Mouse (Mus musculus) hindbrain, embryonic 11.5 days (tissue): ENCODE data around the gene Katnal1. TPM values are rescaled to one million over a fixed set of nuclear protein-coding genes. Genes with fewer than 3 reads are reported as not detected.
A peak's percentile ranks its signal among the peaks of the same experiment; 100 is the strongest.

Experiments used
- ATAC-seq: fragments of 200-750 bp; cut with Nextera tagmentation; 2 replicates; pipeline ENCODE4 v1.8.0; 2017; ENCODE audit warnings: mild to moderate bottlenecking, moderate TSS enrichment, moderate library complexity; ENCODE audit not compliant: low FRiP score
- DNase-seq: peaks from one replicate; pipeline ENCODE4 v3.0.0-alpha.2; 2015; ENCODE audit warnings: low spot score
- H3K27ac ChIP-seq: fragments of 300-500 bp; sonication (generic); 2 replicates; pipeline ENCODE4 v1.5.1; 2014; ENCODE audit warnings: mild to moderate bottlenecking, low read depth, low read length
- H3K27me3 ChIP-seq: fragments of 300-500 bp; sonication (generic); 2 replicates; pipeline ENCODE4 v1.6.1; 2014; ENCODE audit warnings: mild to moderate bottlenecking, low read length, moderate library complexity, mixed read lengths; ENCODE audit not compliant: control insufficient read depth, insufficient read depth
- H3K36me3 ChIP-seq: fragments of 300-500 bp; sonication (generic); 2 replicates; pipeline ENCODE4 v1.6.1; 2014; ENCODE audit warnings: mild to moderate bottlenecking, low read length, moderate library complexity, mixed read lengths; ENCODE audit not compliant: control insufficient read depth, insufficient read depth
- H3K4me1 ChIP-seq: fragments of 300-500 bp; sonication (generic); replicated peaks from 2 replicates; pipeline ENCODE4 v1.6.1; 2014; ENCODE audit warnings: low read length, mixed read lengths; ENCODE audit not compliant: control insufficient read depth, insufficient read depth
- H3K4me2 ChIP-seq: fragments of 300-500 bp; sonication (generic); replicated peaks from 2 replicates; pipeline ENCODE4 v1.6.1; 2014; ENCODE audit warnings: mild to moderate bottlenecking, low read depth, low read length
- H3K4me3 ChIP-seq: fragments of 300-500 bp; sonication (generic); 2 replicates; pipeline ENCODE4 v1.5.1; 2014; ENCODE audit warnings: low read depth, low read length
- H3K9ac ChIP-seq: fragments of 300-500 bp; sonication (generic); 2 replicates; pipeline ENCODE4 v1.6.1; 2014; ENCODE audit warnings: low read depth, low read length
- H3K9me3 ChIP-seq: fragments of 300-500 bp; sonication (generic); 2 replicates; pipeline ENCODE4 v1.6.1; 2016; ENCODE audit warnings: low read length; ENCODE audit not compliant: control insufficient read depth
- whole genome bisulfite sequencing: fragments of 180-500 bp; shearing (Covaris S2); extraction: QIAGEN DNeasy Blood & Tissue Kit; methylation state at CpG from one replicate; pipeline ENCODE4 v1.1.7; 2014; 5-methylcytosine and 5-hydroxymethylcytosine counted together
- polyA plus RNA-seq: library from polyadenylated mRNA; unstranded; fragments of >200 nt; fragmentation: Nextera tagmentation; extraction: Ambion mirVana; gene quantifications from 2 replicates; pipeline ENCODE4 v1.2.1, GENCODE M21; 2014

The Katnal1 gene
- polyA plus RNA-seq, 1 experiment from 2014 or later = 32.1 TPM

DNA sequence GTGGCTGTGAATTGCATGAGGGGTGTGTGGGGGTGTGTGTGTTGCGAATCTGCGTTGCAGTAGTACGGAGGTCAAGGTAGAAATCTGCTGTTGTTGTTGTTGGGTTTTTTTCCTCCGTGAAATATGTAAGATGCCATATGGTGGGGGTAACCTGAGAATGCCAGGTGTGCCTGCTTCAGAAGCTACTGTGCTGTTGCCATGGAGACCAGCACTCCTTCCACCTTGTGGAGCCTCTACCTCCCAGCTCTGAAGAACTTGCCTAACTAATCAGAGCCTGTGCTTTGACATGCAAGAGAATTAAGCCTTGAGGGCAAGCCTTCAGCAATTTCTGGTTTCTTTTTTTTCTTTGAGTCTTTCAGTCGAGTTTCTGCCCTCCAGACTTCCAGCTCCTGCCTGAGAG, 75.0 kb downstream of the Katnal1 start:
- Histone ChIP-seq H3K4me1 (no peaks in the 10 kb centered on the region), H3K27ac (no peak overlapping the region), H3K36me3 (no peaks in the 10 kb centered on the region), H3K4me3 (no peak overlapping the region), H3K9ac (no peak overlapping the region), H3K9me3 (no peaks in the 10 kb centered on the region), H3K27me3 (no peaks in the 10 kb centered on the region), H3K4me2 (no peak overlapping the region)
- WGBS = 39% methylated on average over 5 of the region's 5 CpGs
- no peak for DNase-seq
- no peak for ATAC-seq

DNA sequence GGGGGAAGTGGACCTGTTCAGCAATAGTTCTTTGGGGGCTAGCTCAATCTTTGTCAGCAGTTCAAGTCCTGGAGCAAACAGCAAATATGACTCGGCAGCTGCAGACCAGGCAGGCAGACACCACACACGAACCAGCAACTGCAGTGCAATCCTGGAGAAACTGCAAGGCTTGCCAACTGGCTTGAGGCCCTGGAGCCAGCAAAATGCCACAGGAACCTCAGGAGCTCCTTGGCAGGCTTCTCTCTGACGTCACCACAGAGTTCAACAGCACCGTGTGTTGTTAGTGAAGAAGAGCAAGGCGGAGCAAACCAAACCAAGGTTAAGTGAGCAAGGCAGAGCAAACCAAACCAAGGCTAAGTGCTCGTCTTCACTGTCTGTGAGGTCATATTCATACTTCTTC, 79.6 kb downstream of the Katnal1 start:
- no peaks in the 10 kb centered on the region for H3K9me3 ChIP-seq
- ATAC-seq = no peak
- 91% methylated on average over 6 of the region's 6 CpGs for WGBS

DNA sequence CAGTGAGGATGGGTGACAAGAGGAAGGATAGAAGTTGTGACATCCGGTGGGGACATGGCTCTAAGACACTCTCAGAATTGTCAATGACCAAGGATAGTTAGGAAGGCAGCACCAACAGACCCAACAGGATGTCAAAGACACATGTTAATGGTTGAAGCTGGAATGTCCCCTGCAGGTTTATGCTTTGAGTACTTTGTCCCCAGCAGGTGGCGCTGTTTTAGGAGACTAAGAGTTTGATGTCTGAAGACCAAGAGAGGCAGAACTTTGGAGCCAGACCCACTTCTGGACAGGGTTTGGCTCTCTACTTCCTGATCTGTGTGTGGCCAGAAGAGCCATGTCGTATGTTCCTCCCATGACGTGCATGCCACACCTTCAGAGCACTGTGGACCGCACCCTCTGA, 82.1 kb downstream of the Katnal1 start:
- DNase-seq = no peak
- Histone ChIP-seq H3K27ac (no peak overlapping the region), H3K4me3 (no peak overlapping the region), H3K36me3 (no peaks in the 10 kb centered on the region), H3K27me3 (no peaks in the 10 kb centered on the region), H3K9me3 (no peaks in the 10 kb centered on the region), H3K4me2 (no peak overlapping the region), H3K9ac (no peak overlapping the region), H3K4me1 (no peaks in the 10 kb centered on the region)
- no peak for ATAC-seq
- whole genome bisulfite sequencing = 96% methylated on average over 5 of the region's 5 CpGs

More for the DNA sequence above, 79.6 kb downstream of the Katnal1 start:
- Histone ChIP-seq H3K27me3 (no peaks in the 10 kb centered on the region), H3K27ac (no peak overlapping the region), H3K4me3 (no peak overlapping the region), H3K4me1 (no peaks in the 10 kb centered on the region), H3K4me2 (no peak overlapping the region), H3K36me3 (no peaks in the 10 kb centered on the region), H3K9ac (no peak overlapping the region)
- DNase-seq = no peak

- no peaks in the 10 kb centered on the region for H3K9me3 ChIP-seq
- 35% methylated on average over 8 of the region's 8 CpGs for WGBS
- no peak overlapping the region for H3K27ac ChIP-seq
- H3K27me3 ChIP-seq = no peaks in the 10 kb centered on the region; the same call in 1 of the 2 replicates
- ATAC-seq = no peak
- H3K4me1 ChIP-seq = no peaks in the 10 kb centered on the region
- no peak overlapping the region for H3K9ac ChIP-seq
- peak; percentile 35 for DNase-seq
- H3K36me3 ChIP-seq = no peaks in the 10 kb centered on the region
- no peak overlapping the region for H3K4me3 ChIP-seq
- H3K4me2 ChIP-seq = no peak overlapping the region
These were observed 92.1 kb downstream of the Katnal1 start for GRCm38 (mm10) chr5:148837069-148837468.

DNA sequence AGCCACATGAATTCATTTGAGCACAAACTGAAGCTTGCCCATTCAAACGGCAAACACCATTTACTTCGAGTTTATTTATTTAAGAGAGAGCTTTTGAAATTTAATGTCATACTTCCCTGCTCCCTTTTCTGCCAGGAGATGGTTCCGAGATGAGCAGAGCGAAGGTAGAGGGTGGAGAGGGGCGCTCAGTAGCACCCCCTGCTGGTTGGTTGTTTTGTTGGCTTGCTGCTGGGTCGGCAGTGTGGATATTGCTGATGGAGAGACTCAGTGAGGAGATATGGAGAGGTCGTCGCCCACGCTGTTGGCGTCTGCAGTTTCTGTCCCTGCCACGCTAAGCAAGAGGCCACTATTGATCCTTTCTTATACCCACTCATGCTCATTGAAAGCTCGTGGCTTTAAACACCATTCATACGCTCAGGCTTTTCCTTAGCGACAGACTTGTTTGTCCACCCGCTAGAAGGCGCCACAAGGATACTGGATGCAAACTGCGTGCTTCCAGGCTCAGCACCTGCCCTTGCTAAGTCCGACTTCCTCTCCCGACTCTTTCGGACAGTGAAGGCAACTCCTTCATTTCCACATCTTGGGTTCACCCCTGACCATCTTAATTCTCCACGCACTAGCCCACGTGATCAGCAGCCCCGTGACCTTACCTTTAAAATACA, 97.4 kb downstream of the Katnal1 start:
- Histone ChIP-seq H3K27ac (no peak overlapping the region), H3K4me1 (no peaks in the 10 kb centered on the region), H3K4me2 (peak overlapping the region; percentile 35), H3K9ac (peak overlapping the region; percentile 44), H3K36me3 (no peaks in the 10 kb centered on the region), H3K27me3 (no peaks in the 10 kb centered on the region; the same call in 1 of the 2 replicates), H3K9me3 (no peaks in the 10 kb centered on the region), H3K4me3 (peak overlapping the region; percentile 12)
- peak; percentile 91 for DNase-seq
- 5% methylated on average over 23 of the region's 23 CpGs for WGBS
- peak; percentile 79 for ATAC-seq

- H3K9me3 ChIP-seq = no peaks in the 10 kb centered on the region
- no peaks in the 10 kb centered on the region; the same call in 1 of the 2 replicates for H3K27me3 ChIP-seq
- H3K9ac ChIP-seq = peak overlapping the region; percentile 44
- no peak overlapping the region for H3K27ac ChIP-seq
- 0 out of 2 replicates have a peak, but pooled peaks have one; percentile 38 for ATAC-seq
- peak overlapping the region; percentile 12 for H3K4me3 ChIP-seq
- peak; percentile 55 for DNase-seq
- no peaks in the 10 kb centered on the region for H3K4me1 ChIP-seq
- no peaks in the 10 kb centered on the region for H3K36me3 ChIP-seq
- peak overlapping the region; percentile 35 for H3K4me2 ChIP-seq
- WGBS = 6% methylated on average over 9 of the region's 9 CpGs
These were observed 98.0 kb downstream of the Katnal1 start for GRCm38 (mm10) chr5:148831141-148831547.

GRCm38 (mm10) chr5:148825732-148826131, 103.4 kb downstream of the Katnal1 start:
- no peak overlapping the region for H3K27ac ChIP-seq
- 78% methylated on average over 7 of the region's 7 CpGs for WGBS
- ATAC-seq (no peak), DNase-seq (no peak)
- no peaks in the 10 kb centered on the region for H3K9me3 ChIP-seq
- no peaks in the 10 kb centered on the region for H3K36me3 ChIP-seq
- no peak overlapping the region for H3K9ac ChIP-seq
- H3K4me3 ChIP-seq = no peak overlapping the region
- no peaks in the 10 kb centered on the region for H3K4me1 ChIP-seq
- H3K4me2 ChIP-seq = no peak overlapping the region
- no peaks in the 10 kb centered on the region for H3K27me3 ChIP-seq

DNA sequence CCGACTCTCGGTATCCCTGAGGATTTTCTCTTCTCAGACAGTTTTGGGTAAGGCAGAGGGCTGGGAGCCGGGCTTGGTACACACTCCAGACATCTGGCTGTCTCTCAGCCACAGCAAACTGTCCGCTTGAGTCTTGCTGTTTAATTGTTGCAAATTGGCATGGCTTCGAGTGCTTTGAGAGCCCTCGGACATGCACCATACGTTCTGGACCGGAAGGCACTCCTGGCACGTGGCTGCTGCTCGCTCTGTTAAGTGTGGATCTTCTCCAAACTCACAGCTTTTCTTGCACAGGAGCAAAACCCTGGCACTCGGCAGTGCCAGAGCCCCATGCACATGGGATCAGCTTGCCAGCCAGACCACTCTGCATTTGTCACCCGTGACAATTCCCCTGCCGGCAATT, 106.3 kb downstream of the Katnal1 start:
- no peak overlapping the region for H3K4me2 ChIP-seq
- H3K36me3 ChIP-seq = no peaks in the 10 kb centered on the region
- H3K9ac ChIP-seq = no peak overlapping the region
- H3K27ac ChIP-seq = no peak overlapping the region
- ATAC-seq (no peak), DNase-seq (no peak)
- no peak overlapping the region for H3K4me3 ChIP-seq
- H3K4me1 ChIP-seq = no peaks in the 10 kb centered on the region
- no peaks in the 10 kb centered on the region for H3K9me3 ChIP-seq
- WGBS = 85% methylated on average over 13 of the region's 13 CpGs
- no peaks in the 10 kb centered on the region; the same call in 1 of the 2 replicates for H3K27me3 ChIP-seq
